Mouse (Mus musculus) midbrain, embryonic 16.5 days (tissue): ENCODE data around the gene Spag5. TPM values are rescaled to one million over a fixed set of nuclear protein-coding genes. Genes with fewer than 3 reads are reported as not detected.
"Not testable (repeated sequence)": the region's sequence is repeated elsewhere in the genome, so short reads cannot be mapped to it uniquely, and the experiment has no call there.

Experiments
- ATAC-seq: fragments of 200-750 bp; cut with Nextera tagmentation; 2 replicates; pipeline ENCODE4 v1.8.0; 2017; ENCODE audit warnings: moderate TSS enrichment
- H3K27ac ChIP-seq: fragments of 300-500 bp; sonication (generic); 2 replicates; pipeline ENCODE4 v1.5.1; 2014; ENCODE audit warnings: mild to moderate bottlenecking, low read length, mixed read lengths
- H3K27me3 ChIP-seq: fragments of 300-500 bp; sonication (generic); 2 replicates; pipeline ENCODE4 v1.6.1; 2014; ENCODE audit warnings: low read depth, low read length, mixed read lengths; ENCODE audit not compliant: control insufficient read depth, insufficient read depth
- H3K36me3 ChIP-seq: fragments of 300-500 bp; sonication (generic); 2 replicates; pipeline ENCODE4 v1.6.1; 2014; ENCODE audit warnings: mild to moderate bottlenecking, low read length, moderate library complexity, mixed read lengths; ENCODE audit not compliant: control insufficient read depth, insufficient read depth
- H3K4me1 ChIP-seq: fragments of 300-500 bp; sonication (generic); 2 replicates; pipeline ENCODE4 v1.6.1; 2014; ENCODE audit warnings: mild to moderate bottlenecking, low read length, mixed read lengths; ENCODE audit not compliant: control insufficient read depth, insufficient read depth
- H3K4me2 ChIP-seq: fragments of 300-500 bp; sonication (generic); 2 replicates; pipeline ENCODE4 v1.6.1; 2014; ENCODE audit warnings: mild to moderate bottlenecking, low read length, mixed read lengths
- H3K4me3 ChIP-seq: fragments of 300-500 bp; sonication (generic); 2 replicates; pipeline ENCODE4 v1.5.1; 2014; ENCODE audit warnings: low read depth, mild to moderate bottlenecking, low read length, moderate library complexity, mixed read lengths
- H3K9ac ChIP-seq: fragments of 300-500 bp; sonication (generic); 2 replicates; pipeline ENCODE4 v1.6.1; 2014; ENCODE audit warnings: low read depth, low read length, mixed read lengths
- H3K9me3 ChIP-seq: fragments of 300-500 bp; sonication (generic); replicated peaks from 2 replicates; pipeline ENCODE4 v1.6.1; 2014; ENCODE audit warnings: mild to moderate bottlenecking, low read length, mixed read lengths; ENCODE audit not compliant: control insufficient read depth, poor library complexity, severe bottlenecking
- WGBS: fragments of 180-500 bp; shearing (Covaris S2); extraction: QIAGEN DNeasy Blood & Tissue Kit; methylation state at CpG from one replicate; pipeline ENCODE4 v1.1.7; 2014; 5-methylcytosine and 5-hydroxymethylcytosine counted together
- polyA plus RNA-seq: library from polyadenylated mRNA; unstranded; fragments of >200 nt; fragmentation: Nextera tagmentation; extraction: Ambion mirVana; gene quantifications from 2 replicates; pipeline ENCODE4 v1.2.1, GENCODE M21; 2015

Spag5 gene
- polyA plus RNA-seq, 1 experiment from 2014 or later = 4.2 TPM

- H3K36me3 ChIP-seq = peaks cover 62% of the 10 kb centered on the region
- H3K9me3 ChIP-seq, H3K4me1 ChIP-seq, H3K4me3 ChIP-seq, H3K27me3 ChIP-seq, ATAC-seq, H3K9ac ChIP-seq, H3K27ac ChIP-seq, H3K4me2 ChIP-seq: not testable (repeated sequence)
- WGBS = 95% methylated on average over 4 of the region's 4 CpGs
Observed at GRCm38 (mm10) chr11:78276169-78276568, 25.2 kb upstream of the Spag5 start.

DNA sequence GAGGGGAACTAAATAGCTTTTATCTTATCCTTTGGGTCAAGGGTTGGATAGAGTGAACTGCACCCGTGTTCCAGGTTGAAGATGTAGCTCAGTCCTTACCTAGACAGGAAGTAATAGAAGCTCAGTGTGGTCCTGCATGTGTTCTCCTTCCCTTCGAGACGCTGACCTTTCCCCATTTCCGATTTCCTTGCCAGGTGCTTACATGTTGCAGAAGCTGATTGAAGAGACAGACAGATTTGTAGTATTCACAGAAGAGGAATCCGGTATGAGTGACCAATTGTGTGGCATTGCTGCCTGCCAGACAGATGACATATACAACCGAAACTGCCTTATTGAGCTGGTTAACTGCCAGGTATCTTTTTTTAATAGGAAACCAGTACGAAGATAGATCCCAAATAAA lies 22.5 kb upstream of the Spag5 start:
- peaks cover 62% of the 10 kb centered on the region for H3K36me3 ChIP-seq
- H3K9ac ChIP-seq = no peak overlapping the region
- H3K4me2 ChIP-seq = no peak overlapping the region
- no peaks in the 10 kb centered on the region for H3K27me3 ChIP-seq
- no peaks in the 10 kb centered on the region for H3K9me3 ChIP-seq
- ATAC-seq = no peak
- no peaks in the 10 kb centered on the region for H3K4me1 ChIP-seq
- no peak overlapping the region for H3K27ac ChIP-seq
- WGBS = 93% methylated on average over 7 of the region's 7 CpGs
- no peak overlapping the region for H3K4me3 ChIP-seq

DNA sequence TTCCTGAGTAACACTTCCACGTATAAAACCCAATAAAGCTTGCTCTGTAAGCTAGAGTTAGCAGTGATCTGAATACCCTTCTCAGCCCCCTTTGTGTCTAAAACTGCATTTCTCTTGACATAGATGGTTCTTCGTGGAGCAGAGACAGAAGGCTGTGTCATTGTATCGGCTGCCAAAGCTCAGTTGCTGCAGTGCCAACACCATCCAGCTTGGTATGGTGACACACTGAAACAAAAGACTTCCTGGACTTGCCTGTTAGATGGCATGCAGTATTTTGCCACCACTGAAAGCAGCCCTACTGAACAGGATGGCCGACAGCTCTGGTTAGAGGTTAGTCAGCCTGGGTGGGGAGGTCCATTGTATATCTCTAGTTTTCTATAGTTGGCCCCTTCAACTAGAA lies 21.7 kb upstream of the Spag5 start:
- Histone ChIP-seq H3K9ac (no peak overlapping the region), H3K9me3 (no peaks in the 10 kb centered on the region), H3K36me3 (peaks cover 62% of the 10 kb centered on the region), H3K4me1 (no peaks in the 10 kb centered on the region), H3K27me3 (no peaks in the 10 kb centered on the region), H3K27ac (no peak overlapping the region), H3K4me3 (no peak overlapping the region), H3K4me2 (no peak overlapping the region)
- 92% methylated on average over 4 of the region's 4 CpGs for WGBS
- no peak for ATAC-seq

- no peak for ATAC-seq
- Histone ChIP-seq H3K27ac (no peak overlapping the region), H3K9ac (no peak overlapping the region), H3K4me1 (no peaks in the 10 kb centered on the region), H3K9me3 (no peaks in the 10 kb centered on the region), H3K27me3 (no peaks in the 10 kb centered on the region), H3K36me3 (peaks cover 52% of the 10 kb centered on the region), H3K4me2 (no peak overlapping the region), H3K4me3 (no peak overlapping the region)
- 90% methylated on average over 7 of the region's 7 CpGs for WGBS
Observed at GRCm38 (mm10) chr11:78289146-78289763, 12.1 kb upstream of the Spag5 start.

- 92% methylated on average over 4 of the region's 4 CpGs for WGBS
- no peak within 1 kb of the TSS for H3K4me2 ChIP-seq
- H3K36me3 ChIP-seq = peaks cover 40% of the 10 kb centered on the region
- H3K27ac ChIP-seq = no peak within 1 kb of the TSS
- no peak for ATAC-seq
- H3K9me3 ChIP-seq = no peaks in the 10 kb centered on the region
- no peak within 1 kb of the TSS for H3K4me3 ChIP-seq
- no peaks in the 10 kb centered on the region for H3K4me1 ChIP-seq
- H3K27me3 ChIP-seq = no peaks in the 10 kb centered on the region
- H3K9ac ChIP-seq = 0 out of 2 replicates have a peak within 1 kb of the TSS, but pooled peaks have one; percentile 6
Observed at GRCm38 (mm10) chr11:78290654-78291053, 10.7 kb upstream of the Spag5 start, which contains the start of gene BC030499. BC030499 (plus strand) TSS chr11:78290841.

GRCm38 (mm10) chr11:78294585-78294984 lies 6.7 kb upstream of the Spag5 start:
- H3K4me3 ChIP-seq = no peak overlapping the region
- ATAC-seq = no peak
- no peaks in the 10 kb centered on the region for H3K4me1 ChIP-seq
- no peak overlapping the region for H3K4me2 ChIP-seq
- H3K27me3 ChIP-seq = no peaks in the 10 kb centered on the region
- no peak overlapping the region for H3K9ac ChIP-seq
- no peaks in the 10 kb centered on the region for H3K9me3 ChIP-seq
- H3K36me3 ChIP-seq = peaks cover 15% of the 10 kb centered on the region
- 96% methylated on average over 6 of the region's 6 CpGs for WGBS
- H3K27ac ChIP-seq = no peak overlapping the region

- H3K27ac ChIP-seq = no peak overlapping the region
- no peak for ATAC-seq
- H3K4me2 ChIP-seq = peak overlapping the region; percentile 96
- no peaks in the 10 kb centered on the region for H3K36me3 ChIP-seq
- peak overlapping the region; percentile 67 for H3K9ac ChIP-seq
- H3K9me3 ChIP-seq = no peaks in the 10 kb centered on the region
- peak overlapping the region; percentile 49 for H3K4me3 ChIP-seq
- no peaks in the 10 kb centered on the region for H3K27me3 ChIP-seq
- peaks cover 9% of the 10 kb centered on the region for H3K4me1 ChIP-seq
- 73% methylated on average over 7 of the region's 7 CpGs for WGBS
Observed at GRCm38 (mm10) chr11:78300917-78301316, 412 bp upstream of the Spag5 start.

DNA sequence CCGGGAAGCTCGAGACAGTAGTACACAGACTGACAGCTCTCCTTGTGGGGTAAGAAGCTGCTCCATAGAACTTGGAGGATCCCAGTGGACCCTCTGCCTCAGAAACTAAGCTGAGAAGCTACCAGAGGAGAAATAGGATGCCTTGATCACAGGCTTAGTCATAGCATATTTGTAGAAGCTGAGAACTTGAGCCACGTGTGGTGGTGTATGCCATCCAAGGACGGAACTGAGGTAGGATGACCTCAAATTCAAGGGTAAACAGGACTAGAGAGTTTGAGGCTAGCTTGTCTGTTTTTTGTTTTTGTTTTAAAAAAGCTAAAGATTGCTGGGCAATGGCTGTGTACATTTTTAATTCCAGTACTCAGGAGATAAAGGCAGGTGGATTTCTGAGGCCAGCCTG lies 3.9 kb downstream of the Spag5 start:
- 93% methylated on average over 4 of the region's 4 CpGs for WGBS
- Histone ChIP-seq H3K4me3 (no peak overlapping the region), H3K36me3 (no peaks in the 10 kb centered on the region), H3K4me2 (no peak overlapping the region), H3K4me1 (peaks cover 9% of the 10 kb centered on the region), H3K27ac (no peak overlapping the region), H3K27me3 (no peaks in the 10 kb centered on the region), H3K9me3 (no peaks in the 10 kb centered on the region), H3K9ac (no peak overlapping the region)
- no peak for ATAC-seq

GRCm38 (mm10) chr11:78310861-78311511 lies 9.7 kb downstream of the Spag5 start:
- no peaks in the 10 kb centered on the region for H3K9me3 ChIP-seq
- no peaks in the 10 kb centered on the region for H3K27me3 ChIP-seq
- no peaks in the 10 kb centered on the region for H3K36me3 ChIP-seq
- no peak overlapping the region for H3K4me2 ChIP-seq
- no peak overlapping the region for H3K4me3 ChIP-seq
- H3K9ac ChIP-seq = no peak overlapping the region
- no peaks in the 10 kb centered on the region for H3K4me1 ChIP-seq
- ATAC-seq = no peak
- WGBS = 81% methylated on average over 8 of the region's 8 CpGs
- no peak overlapping the region for H3K27ac ChIP-seq
